ENCODE assay signal across 18 mouse cellular contexts in the genomic region with DNA sequence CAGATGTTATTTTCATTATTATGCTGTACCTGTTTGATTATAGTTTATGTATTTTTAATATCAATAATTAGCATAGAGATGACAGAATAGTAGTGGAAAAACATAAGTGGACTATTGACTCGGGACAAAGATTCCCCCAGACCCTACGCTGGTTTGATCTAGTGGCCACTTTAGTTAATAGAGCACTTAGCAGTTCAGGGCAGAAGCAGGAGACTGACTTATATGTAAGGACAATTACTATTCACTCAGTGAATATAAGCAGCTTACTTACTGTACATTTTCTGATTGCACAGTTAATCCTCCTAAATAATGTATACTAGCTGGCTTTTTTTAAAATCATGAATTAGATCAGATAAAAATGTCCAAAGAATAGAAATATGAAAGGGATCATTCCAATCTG.
DNase-seq lines count a peak whose midpoint lies in the region; ATAC-seq and TF ChIP-seq lines count a peak whose summit lies in the region.
"Had no signal": no experiment of that assay in that cellular context is flagged by ENCODE, and none has a peak within 500 bp of the region (broad histone marks: within the 10 kb centered on the region; RNA-seq: fewer than 3 reads in every experiment).

No protein-coding gene starts in this region.

- no peaks in the 10 kb centered on the region for H3K9me3 ChIP-seq in forebrain, embryonic 11.5 days (ENCODE audit: control insufficient read depth, low read length)
- no peaks in the 10 kb centered on the region for H3K9me3 ChIP-seq in forebrain, postnatal 0 days (ENCODE audit: low read length)
- no peaks in the 10 kb centered on the region for H3K9me3 ChIP-seq in midbrain, embryonic 12.5 days
- H3K9me3 ChIP-seq in midbrain, embryonic 10.5 days (replicated peaks), result no peaks in the 10 kb centered on the region
- no peaks in the 10 kb centered on the region for H3K9me3 ChIP-seq in neural tube, embryonic 14.5 days (ENCODE audit: control insufficient read depth, low read length)
- H3K9me3 ChIP-seq: hindbrain, embryonic 12.5 days; hindbrain, embryonic 15.5 days had no signal

- no peaks in the 10 kb centered on the region for H3K27me3 ChIP-seq in forebrain, embryonic 11.5 days (ENCODE audit: control insufficient read depth, insufficient read depth, low read length)
- no peaks in the 10 kb centered on the region for H3K27me3 ChIP-seq in forebrain, postnatal 0 days (ENCODE audit: insufficient read depth, low read length)
- no peaks in the 10 kb centered on the region for H3K27me3 ChIP-seq in midbrain, embryonic 12.5 days
- no peaks in the 10 kb centered on the region for H3K27me3 ChIP-seq in midbrain, embryonic 10.5 days (ENCODE audit: low read depth, poor library complexity, severe bottlenecking)
- H3K27me3 ChIP-seq in neural tube, embryonic 14.5 days (ENCODE audit: control insufficient read depth, insufficient read depth, low read length), result no peaks in the 10 kb centered on the region
- H3K27me3 ChIP-seq: hindbrain, embryonic 12.5 days; hindbrain, embryonic 15.5 days had no signal

- no peak overlapping the region for H3K4me2 ChIP-seq in forebrain, embryonic 11.5 days (ENCODE audit: low read depth, low read length, severe bottlenecking)
- no peak overlapping the region for H3K4me2 ChIP-seq in forebrain, postnatal 0 days (ENCODE audit: low read depth)
- H3K4me2 ChIP-seq in midbrain, embryonic 12.5 days (replicated peaks), result no peak overlapping the region
- no peak overlapping the region for H3K4me2 ChIP-seq in neural tube, embryonic 14.5 days (ENCODE audit: low read depth, low read length)
- H3K4me2 ChIP-seq: heart, embryonic 11.5 days; hindbrain, embryonic 12.5 days; hindbrain, embryonic 15.5 days had no signal

- no peaks in the 10 kb centered on the region for H3K4me1 ChIP-seq in forebrain, embryonic 11.5 days (replicated peaks; ENCODE audit: control insufficient read depth, insufficient read depth, low read length)
- H3K4me1 ChIP-seq in forebrain, postnatal 0 days (ENCODE audit: insufficient read depth), result no peaks in the 10 kb centered on the region
- H3K4me1 ChIP-seq in midbrain, embryonic 12.5 days, result peaks cover 2% of the 10 kb centered on the region; the same call in 1 of the 2 replicates
- no peaks in the 10 kb centered on the region for H3K4me1 ChIP-seq in midbrain, embryonic 10.5 days
- no peaks in the 10 kb centered on the region for H3K4me1 ChIP-seq in neural tube, embryonic 14.5 days (ENCODE audit: control insufficient read depth, insufficient read depth, low read length)
- H3K4me1 ChIP-seq: hindbrain, embryonic 12.5 days; hindbrain, embryonic 15.5 days had no signal

- no peak for DNase-seq in forebrain, embryonic 11.5 days (ENCODE audit: low spot score)
- DNase-seq in forebrain, postnatal 0 days, result no peak
- no peak for DNase-seq in midbrain, embryonic 10.5 days (ENCODE audit: low spot score)
- DNase-seq in neural tube, embryonic 10.5 days (ENCODE audit: extremely low spot score, low spot score), result no peak
- DNase-seq in kidney, postnatal 36 days, result no peak
- DNase-seq: adrenal gland, adult 8-10 months; adrenal gland, postnatal 25 days; cerebellum, adult 18-20 months; cerebellum, adult 9-10 months; cerebellum, postnatal 14 days; gastrocnemius, postnatal 10 days; heart, adult 11 months had no signal

- H3K9ac ChIP-seq in forebrain, embryonic 11.5 days (ENCODE audit: low read length), result no peak overlapping the region
- no peak overlapping the region for H3K9ac ChIP-seq in forebrain, postnatal 0 days
- no peak overlapping the region for H3K9ac ChIP-seq in midbrain, embryonic 12.5 days (replicated peaks)
- no peak overlapping the region for H3K9ac ChIP-seq in neural tube, embryonic 14.5 days (replicated peaks; ENCODE audit: low read depth, low read length)
- H3K9ac ChIP-seq: hindbrain, embryonic 12.5 days; hindbrain, embryonic 15.5 days had no signal

- H3K27ac ChIP-seq in forebrain, embryonic 11.5 days (ENCODE audit: low read depth, low read length), result no peak overlapping the region
- no peak overlapping the region for H3K27ac ChIP-seq in forebrain, postnatal 0 days (ENCODE audit: low read depth, low read length)
- 0 out of 2 replicates have a peak overlapping the region, but pooled peaks have one; percentile 15 for H3K27ac ChIP-seq in midbrain, embryonic 12.5 days (replicated peaks)
- no peak overlapping the region for H3K27ac ChIP-seq in midbrain, embryonic 10.5 days (replicated peaks)
- H3K27ac ChIP-seq in neural tube, embryonic 14.5 days (ENCODE audit: low read depth, low read length), result no peak overlapping the region
- H3K27ac ChIP-seq: hindbrain, embryonic 12.5 days; hindbrain, embryonic 15.5 days had no signal

- no peaks in the 10 kb centered on the region for H3K36me3 ChIP-seq in forebrain, embryonic 11.5 days (ENCODE audit: control insufficient read depth, insufficient read depth, low read length)
- no peaks in the 10 kb centered on the region for H3K36me3 ChIP-seq in forebrain, postnatal 0 days (ENCODE audit: insufficient read depth)
- H3K36me3 ChIP-seq in midbrain, embryonic 12.5 days, result no peaks in the 10 kb centered on the region
- H3K36me3 ChIP-seq in midbrain, embryonic 10.5 days, result no peaks in the 10 kb centered on the region
- no peaks in the 10 kb centered on the region for H3K36me3 ChIP-seq in neural tube, embryonic 14.5 days (ENCODE audit: control insufficient read depth, insufficient read depth, low read length)
- H3K36me3 ChIP-seq: hindbrain, embryonic 12.5 days; hindbrain, embryonic 15.5 days had no signal

- WGBS in forebrain, embryonic 11.5 days, result 73% methylated on average over 2 of the region's 2 CpGs
- 73% methylated on average over 2 of the region's 2 CpGs for WGBS in forebrain, postnatal 0 days
- 73% methylated on average over 2 of the region's 2 CpGs for WGBS in midbrain, embryonic 12.5 days
- 89% methylated on average over 2 of the region's 2 CpGs for WGBS in midbrain, embryonic 10.5 days
- WGBS in neural tube, embryonic 14.5 days, result 70% methylated on average over 2 of the region's 2 CpGs

- H3K4me3 ChIP-seq in forebrain, embryonic 11.5 days (ENCODE audit: low read depth, low read length), result no peak overlapping the region
- no peak overlapping the region for H3K4me3 ChIP-seq in forebrain, postnatal 0 days (ENCODE audit: low read depth, low read length)
- H3K4me3 ChIP-seq in midbrain, embryonic 12.5 days, result no peak overlapping the region
- no peak overlapping the region for H3K4me3 ChIP-seq in midbrain, embryonic 10.5 days
- H3K4me3 ChIP-seq in neural tube, embryonic 14.5 days (ENCODE audit: low read depth, low read length), result no peak overlapping the region
- H3K4me3 ChIP-seq: hindbrain, embryonic 12.5 days; hindbrain, embryonic 15.5 days had no signal

- TF ChIP-seq CTCF in forebrain, postnatal 0 days (IDR thresholded peaks at IDR 0.05; ENCODE audit: low read depth), result no peak

- 0 out of 2 replicates have a peak, but pooled peaks have one; percentile 53 for ATAC-seq in forebrain, embryonic 11.5 days (replicated peaks; ENCODE audit: low FRiP score)
- ATAC-seq in forebrain, postnatal 0 days, result no peak
- ATAC-seq in midbrain, embryonic 12.5 days (ENCODE audit: low FRiP score, low read depth), result peak; percentile 53; the same call in 1 of the 2 replicates
- ATAC-seq in neural tube, embryonic 14.5 days (ENCODE audit: low read depth), result peak; percentile 56; the same call in 1 of the 2 replicates
- ATAC-seq: activated CD4-positive, CD25-positive, alpha-beta regulatory T cell, adult 4 months had no signal
